Mouse (Mus musculus): Measurements from ENCODE around the gene March8.
"Not testable (repeated sequence)": the region's sequence is repeated elsewhere in the genome, so short reads cannot be mapped to it uniquely, and the experiment has no call there.

The March8 gene

GRCm38 (mm10) chr6:116337835-116338501 is at the start of gene March8:
Gene March8 (plus strand): TSS chr6:116338024.
- DNase-seq (ENCODE audit: low spot score) = peak; percentile 97

- DNase-seq (ENCODE audit: low spot score) = no peak
These were observed 26.4 kb upstream of the March8 start for GRCm38 (mm10) chr6:116311411-116311810.

- no peak for DNase-seq (ENCODE audit: low spot score)
These were observed 18.6 kb upstream of the March8 start for GRCm38 (mm10) chr6:116319259-116319658.

- DNase-seq (ENCODE audit: low spot score) = no peak
These were observed 11.2 kb upstream of the March8 start for GRCm38 (mm10) chr6:116326641-116327040.

- no peak for DNase-seq (ENCODE audit: low spot score)
These were observed 6.4 kb upstream of the March8 start for GRCm38 (mm10) chr6:116331396-116331795.

- DNase-seq (ENCODE audit: low spot score) = no peak
These were observed 374 bp upstream of the March8 start for GRCm38 (mm10) chr6:116337466-116337834.

GRCm38 (mm10) chr6:116338520-116338919 is 696 bp downstream of the March8 start:
- no peak for DNase-seq (ENCODE audit: low spot score)

GRCm38 (mm10) chr6:116339088-116339487 is 1.3 kb downstream of the March8 start:
- no peak for DNase-seq (ENCODE audit: low spot score)

- DNase-seq (ENCODE audit: low spot score) = no peak
These were observed 2.7 kb downstream of the March8 start for GRCm38 (mm10) chr6:116340521-116340920.

- DNase-seq (ENCODE audit: low spot score) = no peak
These were observed 10.1 kb downstream of the March8 start for GRCm38 (mm10) chr6:116347953-116348352.

- DNase-seq (ENCODE audit: low spot score) = no peak
These were observed 12.2 kb downstream of the March8 start for GRCm38 (mm10) chr6:116349997-116350396.

GRCm38 (mm10) chr6:116350643-116351042 is 12.8 kb downstream of the March8 start:
- DNase-seq (ENCODE audit: low spot score) = no peak

- no peak for DNase-seq (ENCODE audit: low spot score)
These were observed 13.7 kb downstream of the March8 start for GRCm38 (mm10) chr6:116351534-116351933.

GRCm38 (mm10) chr6:116353428-116353827 is 15.6 kb downstream of the March8 start:
- DNase-seq (ENCODE audit: low spot score) = no peak

GRCm38 (mm10) chr6:116356311-116356947 is 18.6 kb downstream of the March8 start:
- DNase-seq (ENCODE audit: low spot score) = not testable (repeated sequence)

- DNase-seq (ENCODE audit: low spot score) = no peak
These were observed 19.1 kb downstream of the March8 start for GRCm38 (mm10) chr6:116356948-116357325.

- DNase-seq (ENCODE audit: low spot score) = no peak
These were observed 20.2 kb downstream of the March8 start for GRCm38 (mm10) chr6:116358056-116358455.

GRCm38 (mm10) chr6:116359256-116359655 is 21.4 kb downstream of the March8 start:
- no peak for DNase-seq (ENCODE audit: low spot score)

- DNase-seq (ENCODE audit: low spot score) = no peak
These were observed 23.6 kb downstream of the March8 start for GRCm38 (mm10) chr6:116361463-116361862.

GRCm38 (mm10) chr6:116361993-116362392 is 24.2 kb downstream of the March8 start:
- no peak for DNase-seq (ENCODE audit: low spot score)

GRCm38 (mm10) chr6:116367971-116368370 is 30.1 kb downstream of the March8 start:
- no peak for DNase-seq (ENCODE audit: low spot score)

GRCm38 (mm10) chr6:116369811-116370210 is 32.0 kb downstream of the March8 start:
- no peak for DNase-seq (ENCODE audit: low spot score)

- no peak for DNase-seq (ENCODE audit: low spot score)
These were observed 32.6 kb downstream of the March8 start for GRCm38 (mm10) chr6:116370216-116370976.
